Mouse (Mus musculus) left cerebral cortex, postnatal 10 days (tissue): Measurements from ENCODE around the gene Nmrk2. TPM values are rescaled to one million over a fixed set of nuclear protein-coding genes. Genes with fewer than 3 reads are reported as not detected.
"Not testable (repeated sequence)": the region's sequence is repeated elsewhere in the genome, so short reads cannot be mapped to it uniquely, and the experiment has no call there.

ENCODE experiments used
- DNase-seq, 2 experiments: peaks; one replicate each; pipeline ENCODE4 v3.0.0; 2021 to 2022; ENCODE audit warnings: low spot score in 2 of 2, mixed read lengths in 1 of 2; ENCODE audit errors: extremely low spot score in 1 of 2
- intact Hi-C: fragments of 180-260 bp; cut with DNase I; formaldehyde crosslinking; loops from one replicate; pipeline ENCODE4 v1.15.1; 2025
- total RNA-seq, 2 experiments: library from RNA; stranded (reverse); gene quantifications; 2 replicates each; pipeline ENCODE4 v1.2.3; 2021

The Nmrk2 gene
- total RNA-seq, 2 experiments from 2014 or later = not detected

GRCm38 (mm10) chr10:81221402-81222015 is 19.7 kb upstream of the Nmrk2 start:
- intact Hi-C loops = no loop called here
- DNase-seq = no peak

- intact Hi-C loops = no loop called here
- DNase-seq = peak in 1 of 2 experiments; percentile 70
Observed at GRCm38 (mm10) chr10:81217964-81218363, 16.1 kb upstream of the Nmrk2 start.

GRCm38 (mm10) chr10:81217267-81217666 is 15.4 kb upstream of the Nmrk2 start:
- intact Hi-C loops, DNase-seq: not testable (repeated sequence)

GRCm38 (mm10) chr10:81216810-81217209 is 15.0 kb upstream of the Nmrk2 start:
- intact Hi-C loops = no loop called here
- DNase-seq = no peak

GRCm38 (mm10) chr10:81216260-81216659 is 14.4 kb upstream of the Nmrk2 start:
- intact Hi-C loops = no loop called here

GRCm38 (mm10) chr10:81210154-81210553 is 8.3 kb upstream of the Nmrk2 start:
- intact Hi-C loops = no loop called here
- DNase-seq = no peak

More at GRCm38 (mm10) chr10:81216260-81216659, 14.4 kb upstream of the Nmrk2 start:
- DNase-seq = no peak

GRCm38 (mm10) chr10:81204137-81204536 is 2.3 kb upstream of the Nmrk2 start:
- DNase-seq = no peak
- intact Hi-C loops = loop anchor here (10.0 kb wide), 1 partner anchor 251 kb away; the partner anchor contains the start of gene Nfic

- peak in 1 of 2 experiments; percentile 25 for DNase-seq
- intact Hi-C loops = loop anchor here (10.0 kb wide), 1 partner anchor 252 kb away; the partner anchor contains the start of gene Nfic
Observed at GRCm38 (mm10) chr10:81202978-81203720, 1.3 kb upstream of the Nmrk2 start.

- no peak for DNase-seq
- intact Hi-C loops = loop anchor here (10.0 kb wide), 1 partner anchor 254 kb away; the partner anchor contains the start of gene Nfic
Observed at GRCm38 (mm10) chr10:81200605-81201287, 1.1 kb downstream of the Nmrk2 start.

- intact Hi-C loops = loop anchor here (10.0 kb wide), 1 partner anchor 255 kb away; the partner anchor contains the start of gene Nfic
- no peak for DNase-seq
Observed at GRCm38 (mm10) chr10:81200141-81200540, 1.7 kb downstream of the Nmrk2 start.

- intact Hi-C loops = loop anchor here (5.0 kb wide), 1 partner anchor 148 kb away; no protein-coding TSS in a partner anchor
Observed at GRCm38 (mm10) chr10:81198990-81199389, 2.9 kb downstream of the Nmrk2 start.

GRCm38 (mm10) chr10:81198230-81198629 is 3.6 kb downstream of the Nmrk2 start:
- intact Hi-C loops = loop anchor here (5.0 kb wide), 1 partner anchor 149 kb away; no protein-coding TSS in a partner anchor
- DNase-seq = no peak

More at GRCm38 (mm10) chr10:81198990-81199389, 2.9 kb downstream of the Nmrk2 start:
- no peak for DNase-seq

- intact Hi-C loops = loop anchor here (5.0 kb wide), 1 partner anchor 150 kb away; no protein-coding TSS in a partner anchor
- DNase-seq = no peak
Observed at GRCm38 (mm10) chr10:81197305-81197704, 4.5 kb downstream of the Nmrk2 start.

- no peak for DNase-seq
- intact Hi-C loops = loop anchor here (5.0 kb wide), 1 partner anchor 151 kb away; no protein-coding TSS in a partner anchor
Observed at GRCm38 (mm10) chr10:81196470-81197065, 5.3 kb downstream of the Nmrk2 start.

GRCm38 (mm10) chr10:81195300-81195699 is 6.6 kb downstream of the Nmrk2 start:
- no peak for DNase-seq
- intact Hi-C loops = loop anchor here (5.0 kb wide), 1 partner anchor 152 kb away; no protein-coding TSS in a partner anchor

GRCm38 (mm10) chr10:81193991-81194774 is 7.7 kb downstream of the Nmrk2 start:
- intact Hi-C loops = no loop called here
- peak in 1 of 2 experiments; percentile 76 for DNase-seq

- intact Hi-C loops = no loop called here
- DNase-seq = no peak
Observed at GRCm38 (mm10) chr10:81192968-81193501, 8.8 kb downstream of the Nmrk2 start.
